Mouse (Mus musculus) brain, embryonic 14.5 days (tissue): ENCODE measurements around the gene Hopx.

Source experiments
- CTCF ChIP-seq: fragments of 200-500 bp; IDR thresholded peaks from 2 replicates; pipeline ENCODE4 v1.5.1; 2012; ENCODE audit warnings: inconsistent platforms, mild to moderate bottlenecking, moderate library complexity, borderline replicate concordance; ENCODE audit not compliant: insufficient read depth, insufficient read length; ENCODE audit errors: extremely low read depth
- POLR2A ChIP-seq: fragments of 200-500 bp; IDR thresholded peaks from 2 replicates; pipeline ENCODE4 v1.6.1; 2012; ENCODE audit warnings: mild to moderate bottlenecking, inconsistent platforms, borderline replicate concordance; ENCODE audit not compliant: poor library complexity, insufficient read depth, insufficient read length, severe bottlenecking; ENCODE audit errors: extremely low read depth

DNA sequence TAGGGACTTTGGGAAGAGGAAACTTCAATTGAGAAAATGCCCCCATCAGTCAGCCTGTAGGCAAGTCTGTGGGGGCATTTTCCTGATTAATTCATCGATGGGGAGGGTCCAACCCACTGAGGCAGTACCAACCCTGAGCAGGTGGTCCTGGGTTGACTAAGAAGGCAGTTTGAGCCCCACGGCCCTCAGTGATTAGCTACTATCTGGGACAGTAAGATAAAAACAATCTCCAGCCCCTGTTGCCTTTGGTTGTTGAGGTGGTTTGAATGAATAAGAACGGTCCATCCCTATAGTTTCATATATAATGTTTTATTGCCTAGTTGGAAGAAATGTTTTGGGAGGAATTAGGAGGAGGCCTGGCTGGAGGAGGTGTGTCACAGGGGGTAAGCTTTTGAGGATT lies 36.8 kb upstream of the Hopx start:
- no peak for TF ChIP-seq CTCF
- no peak for TF ChIP-seq POLR2A
